Mouse (Mus musculus) embryonic facial prominence, embryonic 11.5 days (tissue): Measurements from ENCODE around the gene Pgpep1. TPM values are rescaled to one million over a fixed set of nuclear protein-coding genes. Genes with fewer than 3 reads are reported as not detected.
A peak's percentile ranks its signal among the peaks of the same experiment; 100 is the strongest.

Source experiments
- ATAC-seq: fragments of 200-750 bp; cut with Nextera tagmentation; replicated peaks from 2 replicates; pipeline ENCODE4 v1.8.0; 2017; ENCODE audit warnings: low read depth; ENCODE audit not compliant: insufficient number of reproducible peaks, low FRiP score, low TSS enrichment
- DNase-seq: peaks from one replicate; pipeline ENCODE4 v3.0.0-alpha.2; 2015; ENCODE audit warnings: low spot score
- H3K27ac ChIP-seq: fragments of 300-500 bp; sonication (generic); replicated peaks from 2 replicates; pipeline ENCODE4 v1.5.1; 2014; ENCODE audit warnings: mild to moderate bottlenecking, low read depth, low read length, control low read depth
- H3K27me3 ChIP-seq: fragments of 300-500 bp; sonication (generic); 2 replicates; pipeline ENCODE4 v1.6.1; 2014; ENCODE audit warnings: mild to moderate bottlenecking, low read length, moderate library complexity, mixed read lengths; ENCODE audit not compliant: control insufficient read depth, insufficient read depth
- H3K36me3 ChIP-seq: fragments of 300-500 bp; sonication (generic); replicated peaks from 2 replicates; pipeline ENCODE4 v1.6.1; 2014; ENCODE audit warnings: low read depth, mild to moderate bottlenecking, low read length, moderate library complexity, mixed read lengths; ENCODE audit not compliant: control insufficient read depth, insufficient read depth
- H3K4me1 ChIP-seq: fragments of 300-500 bp; sonication (generic); 2 replicates; pipeline ENCODE4 v1.6.1; 2014; ENCODE audit warnings: low read length, mixed read lengths; ENCODE audit not compliant: control insufficient read depth, insufficient read depth
- H3K4me2 ChIP-seq: fragments of 300-500 bp; sonication (generic); 2 replicates; pipeline ENCODE4 v1.6.1; 2014; ENCODE audit warnings: low read depth, mild to moderate bottlenecking, control low read depth, low read length, moderate library complexity
- H3K4me3 ChIP-seq: fragments of 300-500 bp; sonication (generic); 2 replicates; pipeline ENCODE4 v1.5.1; 2014; ENCODE audit warnings: low read depth, low read length, control low read depth
- H3K9ac ChIP-seq: fragments of 300-500 bp; sonication (generic); replicated peaks from 2 replicates; pipeline ENCODE4 v1.6.1; 2014; ENCODE audit warnings: mild to moderate bottlenecking, control low read depth, low read length
- H3K9me3 ChIP-seq: fragments of 300-500 bp; sonication (generic); replicated peaks from 2 replicates; pipeline ENCODE4 v1.6.1; 2016; ENCODE audit warnings: mild to moderate bottlenecking, low read length, inconsistent platforms, mixed read lengths; ENCODE audit not compliant: control insufficient read depth
- WGBS: fragments of 180-500 bp; shearing (Covaris S2); extraction: QIAGEN DNeasy Blood & Tissue Kit; methylation state at CpG from one replicate; pipeline ENCODE4 v1.1.7; 2014; 5-methylcytosine and 5-hydroxymethylcytosine counted together
- polyA plus RNA-seq: library from polyadenylated mRNA; unstranded; fragments of >200 nt; fragmentation: Nextera tagmentation; extraction: Ambion mirVana; gene quantifications from 2 replicates; pipeline ENCODE4 v1.2.1, GENCODE M21; 2014

The Pgpep1 gene
- polyA plus RNA-seq, 1 experiment from 2014 or later: 59.8 TPM

- Histone ChIP-seq H3K4me3 (no peak overlapping the region), H3K4me1 (peaks cover 2% of the 10 kb centered on the region; the same call in 1 of the 2 replicates), H3K9me3 (no peaks in the 10 kb centered on the region), H3K36me3 (no peaks in the 10 kb centered on the region), H3K9ac (no peak overlapping the region), H3K27me3 (no peaks in the 10 kb centered on the region), H3K4me2 (no peak overlapping the region), H3K27ac (no peak overlapping the region)
- DNase-seq (no peak), ATAC-seq (no peak)
- 70% methylated on average over 6 of the region's 6 CpGs for WGBS
Observed at GRCm38 (mm10) chr8:70635527-70635926, 24.7 kb downstream of the Pgpep1 start.

GRCm38 (mm10) chr8:70634066-70634465 is 26.1 kb downstream of the Pgpep1 start:
- no peak overlapping the region for H3K4me3 ChIP-seq
- no peaks in the 10 kb centered on the region for H3K9me3 ChIP-seq
- no peak for ATAC-seq
- no peak overlapping the region for H3K4me2 ChIP-seq
- 62% methylated on average over 6 of the region's 6 CpGs for WGBS
- peaks cover 2% of the 10 kb centered on the region; the same call in 1 of the 2 replicates for H3K4me1 ChIP-seq
- DNase-seq: no peak
- H3K36me3 ChIP-seq: no peaks in the 10 kb centered on the region
- no peak overlapping the region for H3K9ac ChIP-seq
- no peaks in the 10 kb centered on the region for H3K27me3 ChIP-seq
- no peak overlapping the region for H3K27ac ChIP-seq

- 76% methylated on average over 6 of the region's 6 CpGs for WGBS
- Histone ChIP-seq H3K9ac (no peak within 1 kb of the TSS), H3K9me3 (no peaks in the 10 kb centered on the region), H3K27ac (no peak within 1 kb of the TSS), H3K4me1 (peaks cover 2% of the 10 kb centered on the region; the same call in 1 of the 2 replicates), H3K4me2 (no peak within 1 kb of the TSS), H3K36me3 (no peaks in the 10 kb centered on the region), H3K4me3 (no peak within 1 kb of the TSS), H3K27me3 (no peaks in the 10 kb centered on the region)
- DNase-seq: no peak
- ATAC-seq: no peak
Observed at GRCm38 (mm10) chr8:70632346-70632892, 27.8 kb downstream of the Pgpep1 start, which contains the start of gene Gdf15. TSS of gene Gdf15 (minus strand) at chr8:70632456.

GRCm38 (mm10) chr8:70631436-70631835 is 28.8 kb downstream of the Pgpep1 start:
- no peak for DNase-seq
- H3K27ac ChIP-seq: no peak overlapping the region
- 21% methylated on average over 24 of the region's 24 CpGs for whole genome bisulfite sequencing
- peaks cover 2% of the 10 kb centered on the region; the same call in 1 of the 2 replicates for H3K4me1 ChIP-seq
- H3K4me3 ChIP-seq: no peak overlapping the region
- no peaks in the 10 kb centered on the region for H3K27me3 ChIP-seq
- H3K36me3 ChIP-seq: no peaks in the 10 kb centered on the region
- no peak overlapping the region for H3K9ac ChIP-seq
- no peaks in the 10 kb centered on the region for H3K9me3 ChIP-seq
- no peak overlapping the region for H3K4me2 ChIP-seq
- ATAC-seq: no peak

- Histone ChIP-seq H3K4me1 (peaks cover 2% of the 10 kb centered on the region; the same call in 1 of the 2 replicates), H3K4me2 (no peak overlapping the region), H3K27ac (no peak overlapping the region), H3K36me3 (no peaks in the 10 kb centered on the region), H3K9ac (no peak overlapping the region), H3K9me3 (no peaks in the 10 kb centered on the region), H3K4me3 (no peak overlapping the region; the same call in 1 of the 2 replicates), H3K27me3 (no peaks in the 10 kb centered on the region)
- 13% methylated on average over 22 of the region's 22 CpGs for WGBS
- ATAC-seq: peak; percentile 31; the same call in 1 of the 2 replicates
- peak; percentile 47 for DNase-seq
Observed at GRCm38 (mm10) chr8:70630532-70631381, 29.4 kb downstream of the Pgpep1 start.

- no peaks in the 10 kb centered on the region for H3K36me3 ChIP-seq
- no peaks in the 10 kb centered on the region for H3K27me3 ChIP-seq
- peak; percentile 87 for ATAC-seq
- peak overlapping the region; percentile 68 for H3K4me2 ChIP-seq
- peaks cover 2% of the 10 kb centered on the region; the same call in 1 of the 2 replicates for H3K4me1 ChIP-seq
- H3K9me3 ChIP-seq: no peaks in the 10 kb centered on the region
- peak overlapping the region; percentile 34 for H3K4me3 ChIP-seq
- DNase-seq: peak; percentile 85
- H3K27ac ChIP-seq: no peak overlapping the region
- WGBS: under 1% methylated on average over 60 of the region's 60 CpGs
- H3K9ac ChIP-seq: peak overlapping the region; percentile 50
Observed at GRCm38 (mm10) chr8:70629574-70630531, 30.3 kb downstream of the Pgpep1 start.

- WGBS: 54% methylated on average over 7 of the region's 7 CpGs
- no peaks in the 10 kb centered on the region for H3K36me3 ChIP-seq
- H3K4me3 ChIP-seq: peak overlapping the region; percentile 34
- no peaks in the 10 kb centered on the region for H3K9me3 ChIP-seq
- H3K9ac ChIP-seq: peak overlapping the region; percentile 50
- no peak for DNase-seq
- H3K27me3 ChIP-seq: no peaks in the 10 kb centered on the region
- peaks cover 2% of the 10 kb centered on the region; the same call in 1 of the 2 replicates for H3K4me1 ChIP-seq
- H3K27ac ChIP-seq: no peak overlapping the region
- H3K4me2 ChIP-seq: peak overlapping the region; percentile 68
- no peak for ATAC-seq
Observed at GRCm38 (mm10) chr8:70628986-70629490, 31.1 kb downstream of the Pgpep1 start.
